In the genomic region with DNA sequence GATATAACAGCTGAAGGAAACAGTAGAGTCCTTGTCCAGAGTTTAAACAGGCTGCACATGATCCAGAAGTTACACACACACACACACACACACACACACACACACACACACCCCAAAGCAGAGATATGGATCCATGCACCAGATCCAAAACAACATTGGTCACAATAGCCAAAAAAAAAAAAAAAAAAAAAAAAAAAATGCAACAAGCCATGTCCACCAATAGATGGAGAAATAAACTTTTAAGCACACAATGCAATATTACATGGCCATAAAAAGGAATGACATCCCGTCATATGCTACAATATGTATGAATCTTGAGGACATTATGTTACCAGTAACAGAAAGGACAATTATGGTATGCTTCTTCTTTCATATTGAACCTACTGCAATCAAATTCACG, we compare ENCODE assay signal across 25 mouse cellular contexts. TPM values are rescaled to one million over a fixed set of nuclear protein-coding genes. Genes with fewer than 3 reads are reported as not detected.
DNase-seq lines count a peak whose midpoint lies in the region; ATAC-seq and TF ChIP-seq lines count a peak whose summit lies in the region.
"Had no signal": no experiment of that assay in that cellular context is flagged by ENCODE, and none has a peak within 500 bp of the region (broad histone marks: within the 10 kb centered on the region; RNA-seq: fewer than 3 reads in every experiment).

No protein-coding gene starts in this region.

- no peaks in the 10 kb centered on the region for H3K9me3 ChIP-seq in liver, embryonic 13.5 days (replicated peaks)
- H3K9me3 ChIP-seq in liver, embryonic 11.5 days (ENCODE audit: control insufficient read depth, low read length), result no peaks in the 10 kb centered on the region
- no peaks in the 10 kb centered on the region for H3K9me3 ChIP-seq in megakaryocyte, embryonic 14.5 days
- H3K9me3 ChIP-seq in ES-E14 (ENCODE audit: control insufficient read depth, insufficient read depth, low read depth, low read length), result no peaks in the 10 kb centered on the region
- H3K9me3 ChIP-seq: embryonic facial prominence, embryonic 10.5 days; embryonic facial prominence, embryonic 12.5 days; forebrain, embryonic 13.5 days; forebrain, embryonic 15.5 days had no signal

- in situ Hi-C loops in ES-E14 (cut with MboI; ENCODE audit: low sequenced_read_pairs in 2 of 2, unreplicated experiment in 2 of 2), result no loop called here

- H3K27me3 ChIP-seq in liver, embryonic 13.5 days, result 0 out of 2 replicates have a peak, but pooled peaks cover 7% of the 10 kb centered on the region
- no peaks in the 10 kb centered on the region for H3K27me3 ChIP-seq in liver, embryonic 11.5 days (replicated peaks; ENCODE audit: control insufficient read depth, insufficient read depth, low read length)
- H3K27me3 ChIP-seq in megakaryocyte, embryonic 14.5 days (replicated peaks), result peaks cover 5% of the 10 kb centered on the region
- H3K27me3 ChIP-seq: embryonic facial prominence, embryonic 12.5 days; forebrain, embryonic 13.5 days; forebrain, embryonic 15.5 days; Patski had no signal

- H3K4me2 ChIP-seq in liver, embryonic 13.5 days, result no peak overlapping the region
- no peak overlapping the region for H3K4me2 ChIP-seq in liver, embryonic 11.5 days
- H3K4me2 ChIP-seq: embryonic facial prominence, embryonic 12.5 days; forebrain, embryonic 13.5 days; forebrain, embryonic 15.5 days had no signal

- peak overlapping the region; percentile 71; the same call in 1 of the 2 replicates for H3K27ac ChIP-seq in liver, embryonic 13.5 days
- H3K27ac ChIP-seq in liver, embryonic 11.5 days (ENCODE audit: low read depth, low read length), result no peak overlapping the region
- no peak overlapping the region for H3K27ac ChIP-seq in ES-E14 (ENCODE audit: insufficient read depth, low read depth, low read length, poor library complexity, severe bottlenecking)
- H3K27ac ChIP-seq: embryonic facial prominence, embryonic 10.5 days; embryonic facial prominence, embryonic 12.5 days; forebrain, embryonic 13.5 days; forebrain, embryonic 15.5 days had no signal

- DNase-seq in liver, embryonic 13.5 days, result no peak
- no peak for DNase-seq in liver, embryonic 11.5 days (ENCODE audit: low spot score)
- no peak for DNase-seq in ES-E14 (ENCODE audit: low read depth, low spot score)
- DNase-seq in testis, postnatal 14 days (ENCODE audit: low spot score), result no peak
- DNase-seq in cerebellum, adult 9-11 months, result no peak
- DNase-seq: adrenal gland, adult 8-10 months; adrenal gland, postnatal 14 days; adrenal gland, postnatal 36 days; cerebellum, adult 11-12 months; cerebellum, adult 8-10 months; cerebellum, postnatal 10 days; cerebellum, postnatal 25 days; forebrain, postnatal 0 days had no signal

- no peaks in the 10 kb centered on the region for H3K36me3 ChIP-seq in liver, embryonic 13.5 days
- H3K36me3 ChIP-seq in liver, embryonic 11.5 days (ENCODE audit: control insufficient read depth, insufficient read depth, low read length), result no peaks in the 10 kb centered on the region
- no peaks in the 10 kb centered on the region for H3K36me3 ChIP-seq in megakaryocyte, embryonic 14.5 days (replicated peaks; ENCODE audit: low read length)
- no peaks in the 10 kb centered on the region for H3K36me3 ChIP-seq in ES-E14 (ENCODE audit: control insufficient read depth, insufficient read depth, low read length, poor library complexity, severe bottlenecking)
- H3K36me3 ChIP-seq: embryonic facial prominence, embryonic 10.5 days; embryonic facial prominence, embryonic 12.5 days; forebrain, embryonic 15.5 days had no signal

- H3K9ac ChIP-seq in liver, embryonic 13.5 days, result no peak overlapping the region
- H3K9ac ChIP-seq in liver, embryonic 11.5 days (ENCODE audit: low read depth, low read length), result no peak overlapping the region
- no peak overlapping the region for H3K9ac ChIP-seq in ES-E14 (ENCODE audit: insufficient read depth, low read depth, low read length, poor library complexity, severe bottlenecking)
- H3K9ac ChIP-seq: embryonic facial prominence, embryonic 12.5 days; forebrain, embryonic 13.5 days; forebrain, embryonic 15.5 days; forebrain, postnatal 0 days had no signal

- H3K4me3 ChIP-seq in liver, embryonic 13.5 days (replicated peaks), result no peak overlapping the region
- no peak overlapping the region for H3K4me3 ChIP-seq in liver, embryonic 11.5 days (ENCODE audit: low read depth, low read length)
- H3K4me3 ChIP-seq in megakaryocyte, embryonic 14.5 days (replicated peaks), result peak overlapping the region; percentile 83
- no peak overlapping the region for H3K4me3 ChIP-seq in ES-E14 (ENCODE audit: insufficient read depth in 1 of 2, low read depth in 1 of 2, low read length in 2 of 2, poor library complexity in 1 of 2, severe bottlenecking in 1 of 2)
- H3K4me3 ChIP-seq: embryonic facial prominence, embryonic 10.5 days; embryonic facial prominence, embryonic 12.5 days; forebrain, embryonic 13.5 days; forebrain, embryonic 15.5 days had no signal

- ATAC-seq in liver, embryonic 13.5 days (ENCODE audit: low read depth), result no peak
- no peak for ATAC-seq in liver, embryonic 11.5 days (replicated peaks; ENCODE audit: low FRiP score)
- ATAC-seq in megakaryocyte, adult 5-6 weeks (ENCODE audit: poor library complexity, severe bottlenecking), result no peak
- ATAC-seq: activated CD4-positive, CD25-positive, alpha-beta regulatory T cell, adult 4 months; forebrain, embryonic 13.5 days; forebrain, embryonic 15.5 days; forebrain, postnatal 0 days; Patski had no signal

- H3K4me1 ChIP-seq in liver, embryonic 13.5 days (replicated peaks), result peaks cover 55% of the 10 kb centered on the region
- H3K4me1 ChIP-seq in liver, embryonic 11.5 days (replicated peaks; ENCODE audit: control insufficient read depth, insufficient read depth, low read length), result peaks cover 12% of the 10 kb centered on the region
- peaks cover 61% of the 10 kb centered on the region for H3K4me1 ChIP-seq in megakaryocyte, embryonic 14.5 days
- no peaks in the 10 kb centered on the region for H3K4me1 ChIP-seq in ES-E14 (ENCODE audit: control insufficient read depth in 2 of 2, insufficient read depth in 2 of 2, low read length in 2 of 2, poor library complexity in 1 of 2)

- WGBS in liver, embryonic 13.5 days (ENCODE audit: insufficient replicate concordance), result 74% methylated on average over 2 of the region's 2 CpGs
- WGBS in liver, embryonic 11.5 days, result 85% methylated on average over 2 of the region's 2 CpGs

TF ChIP-seq in ES-E14, 5 proteins besides CTCF, POLR2A, EP300 and RAD21:
- TF ChIP-seq ZNF384 (IDR thresholded peaks at IDR 0.05; ENCODE audit: low read depth, low read length) (0 out of 2 replicates have a peak, but pooled peaks have one; percentile 15), CHD2 (IDR thresholded peaks at IDR 0.05; ENCODE audit: low read depth, low read length) (no peak)
TF ChIP-seq in ES-E14: peak in this region for 1.

RNA-seq across cellular contexts. Expression of a gene that starts 15.2 kb away (rescaled TPM):
- 2.9 and 4.2 TPM in 2 replicates for polyA plus RNA-seq in liver, embryonic 13.5 days (2015; fragmentation: Nextera tagmentation; extraction: Ambion mirVana)
- 8.7 and 9.5 TPM in 2 replicates for polyA plus RNA-seq in liver, embryonic 11.5 days (2014; fragmentation: Nextera tagmentation; extraction: Ambion mirVana)
- 0.30 and 0.71 TPM in 2 replicates for polyA plus RNA-seq in megakaryocyte, embryonic 14.5 days (2012; ENCODE audit: insufficient read depth, low replicate concordance)
- total RNA-seq in megakaryocyte, adult 5-6 weeks (2015), result 7.3 and 8.7 TPM in 2 replicates
- total RNA-seq in megakaryocyte, adult 5-6 weeks (2017), result 4.2 and 5.0 TPM in 2 replicates
- total RNA-seq in ES-E14 (2012; rRNA removed), result 25.6 and 26.0 TPM in 2 replicates

RNA-seq across cellular contexts. Expression of a gene that starts 23.0 kb away (rescaled TPM):
- polyA plus RNA-seq in liver, embryonic 13.5 days (2015; fragmentation: Nextera tagmentation; extraction: Ambion mirVana), result 0.78 and 0.98 TPM in 2 replicates
- not detected in 2 replicates for polyA plus RNA-seq in liver, embryonic 11.5 days (2014; fragmentation: Nextera tagmentation; extraction: Ambion mirVana)
- not detected in 2 replicates for polyA plus RNA-seq in megakaryocyte, embryonic 14.5 days (2012; ENCODE audit: insufficient read depth, low replicate concordance)
- total RNA-seq in megakaryocyte, adult 5-6 weeks (2015), result not detected in 2 replicates
- not detected in 2 replicates for total RNA-seq in megakaryocyte, adult 5-6 weeks (2017)
- total RNA-seq in ES-E14 (2012; rRNA removed), result 1.6 and 6.4 TPM in 2 replicates
- total RNA-seq: adrenal gland, adult 18-20 months; adrenal gland, adult 8-10 months; adrenal gland, postnatal 14 days; adrenal gland, postnatal 36 days; forebrain, postnatal 0 days had no signal
- polyA plus RNA-seq: activated CD4-positive, CD25-positive, alpha-beta regulatory T cell, adult 4 months; cortical plate, adult 2 months; embryonic facial prominence, embryonic 10.5 days; embryonic facial prominence, embryonic 12.5 days; forebrain, embryonic 11.5 days; forebrain, embryonic 13.5 days; forebrain, embryonic 15.5 days; forebrain, postnatal 0 days; Patski had no signal

RNA-seq across cellular contexts. Expression of a gene that starts 38.4 kb away (rescaled TPM):
- polyA plus RNA-seq in liver, embryonic 13.5 days (2015; fragmentation: Nextera tagmentation; extraction: Ambion mirVana), result 0.45 and 0.47 TPM in 2 replicates
- 0.64 and 0.95 TPM in 2 replicates for polyA plus RNA-seq in liver, embryonic 11.5 days (2014; fragmentation: Nextera tagmentation; extraction: Ambion mirVana)
- not detected in 2 replicates for polyA plus RNA-seq in megakaryocyte, embryonic 14.5 days (2012; ENCODE audit: insufficient read depth, low replicate concordance)
- total RNA-seq in megakaryocyte, adult 5-6 weeks (2015), result not detected in 2 replicates
- total RNA-seq in megakaryocyte, adult 5-6 weeks (2017), result not detected in 2 replicates
- total RNA-seq in ES-E14 (2012; rRNA removed), result 2.1 and 6.6 TPM in 2 replicates
- polyA plus RNA-seq: activated CD4-positive, CD25-positive, alpha-beta regulatory T cell, adult 4 months; C2C12; Patski had no signal

RNA-seq across cellular contexts. Expression of a gene that starts 58.5 kb away (rescaled TPM):
- polyA plus RNA-seq in liver, embryonic 13.5 days (2015; fragmentation: Nextera tagmentation; extraction: Ambion mirVana), result 1,104 and 1,162 TPM in 2 replicates
- 785 and 795 TPM in 2 replicates for polyA plus RNA-seq in liver, embryonic 11.5 days (2014; fragmentation: Nextera tagmentation; extraction: Ambion mirVana)
- 368 and 523 TPM in 2 replicates for polyA plus RNA-seq in megakaryocyte, embryonic 14.5 days (2012; ENCODE audit: insufficient read depth, low replicate concordance)
- total RNA-seq in megakaryocyte, adult 5-6 weeks (2015), result 0.76 and 2.8 TPM in 2 replicates
- 2.0 and 4.2 TPM in 2 replicates for total RNA-seq in megakaryocyte, adult 5-6 weeks (2017)
- 541 and 635 TPM in 2 replicates for total RNA-seq in ES-E14 (2012; rRNA removed)
- polyA plus RNA-seq: activated CD4-positive, CD25-positive, alpha-beta regulatory T cell, adult 4 months had no signal
